Mouse (Mus musculus) erythroblast, adult 5-6 weeks (primary cell): ENCODE data around the gene Hpd. TPM values are rescaled to one million over a fixed set of nuclear protein-coding genes. Genes with fewer than 3 reads are reported as not detected.

Source experiments
- ATAC-seq: replicated peaks from 2 replicates; pipeline ENCODE4 v1.8.0; 2016; ENCODE audit warnings: moderate number of reproducible peaks, mild to moderate bottlenecking, moderate TSS enrichment, inconsistent platforms; ENCODE audit not compliant: poor library complexity, low FRiP score, severe bottlenecking
- total RNA-seq, 2 experiments: library from RNA; stranded (forward) in 1 of 2; stranded (reverse) in 1 of 2; fragments of 150-400 nt in 1 of 2; fragments of 200-764, 138-1000 nt in 1 of 2; gene quantifications; 2 replicates each; pipeline versions ENCODE4 v1.2.3 to v1.2.4; 2015 to 2017; ENCODE audit warnings: low replicate concordance in 2 of 2

Hpd gene
- total RNA-seq, 2 experiments from 2014 or later = not detected

- peak; percentile 34; the same call in 1 of the 2 replicates for ATAC-seq
Measured at GRCm38 (mm10) chr5:123150641-123151040, 31.9 kb downstream of the Hpd start.

DNA sequence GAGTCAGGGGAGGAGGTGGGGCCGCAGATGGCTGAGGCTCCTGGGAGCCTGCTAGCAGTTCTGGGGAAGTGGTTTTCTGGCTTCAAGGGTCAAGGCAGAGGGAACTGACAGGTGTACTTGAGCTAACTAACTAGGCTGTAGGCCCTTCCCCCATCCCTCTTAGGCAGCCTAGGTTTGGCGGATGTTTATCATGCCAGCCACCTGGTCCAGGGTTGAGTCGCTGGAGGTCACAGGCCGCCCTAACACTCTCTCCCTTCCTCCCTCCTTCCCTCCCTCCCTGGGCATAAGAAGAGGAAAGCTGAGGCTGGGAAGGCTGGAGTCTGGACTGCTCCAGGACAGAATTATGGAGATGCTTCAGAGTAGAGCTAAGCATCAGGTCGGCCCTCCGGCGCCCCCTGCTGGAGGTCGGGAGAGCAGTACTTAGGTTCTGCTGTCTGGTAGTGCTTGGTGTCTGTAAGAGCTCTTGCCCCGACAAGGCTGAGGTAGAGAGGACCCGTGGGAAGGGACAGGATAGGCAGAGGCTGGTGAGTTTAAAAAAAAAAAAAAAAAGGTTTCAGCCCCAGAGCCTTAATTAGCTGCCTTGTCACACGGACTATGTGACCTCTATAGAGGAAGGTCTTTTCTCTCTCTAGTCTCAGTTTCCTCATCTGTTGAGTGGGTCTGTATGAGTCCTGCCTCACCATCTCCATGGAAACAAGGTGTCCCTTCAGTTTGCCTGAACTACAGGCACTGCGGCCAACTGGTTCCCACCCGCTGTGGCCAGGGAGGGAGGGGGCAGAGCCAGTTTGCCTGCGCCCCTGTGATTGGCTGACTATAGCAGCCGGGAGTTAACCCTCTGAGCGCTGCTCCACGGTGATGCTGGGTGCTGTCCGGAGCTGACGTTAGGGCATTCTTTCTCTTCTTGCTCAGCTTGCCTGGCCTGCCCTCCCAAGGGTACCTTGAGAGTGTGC is 32.8 kb downstream of the Hpd start:
- ATAC-seq = peak; percentile 83

GRCm38 (mm10) chr5:123148073-123148722 is 34.3 kb downstream of the Hpd start:
- no peak for ATAC-seq

DNA sequence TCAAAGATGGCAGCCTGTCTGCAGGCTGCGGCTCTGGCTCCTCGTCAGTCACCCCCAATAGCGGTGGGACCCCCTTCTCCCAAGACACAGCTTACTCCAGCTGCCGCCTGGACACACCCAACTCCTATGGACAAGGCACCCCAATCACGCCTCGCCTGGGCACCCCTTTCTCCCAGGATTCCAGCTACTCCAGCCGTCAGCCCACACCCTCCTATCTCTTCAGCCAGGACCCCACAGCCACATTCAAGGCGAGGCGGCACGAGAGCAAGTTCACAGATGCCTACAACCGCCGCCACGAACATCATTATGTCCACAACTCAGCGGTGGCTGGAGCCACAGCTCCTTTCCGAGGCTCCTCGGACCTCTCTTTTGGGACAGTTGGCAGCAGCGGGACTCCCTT is 35.0 kb downstream of the Hpd start:
- ATAC-seq = no peak

- no peak for ATAC-seq
Measured at GRCm38 (mm10) chr5:123146357-123146756, 36.2 kb downstream of the Hpd start.

DNA sequence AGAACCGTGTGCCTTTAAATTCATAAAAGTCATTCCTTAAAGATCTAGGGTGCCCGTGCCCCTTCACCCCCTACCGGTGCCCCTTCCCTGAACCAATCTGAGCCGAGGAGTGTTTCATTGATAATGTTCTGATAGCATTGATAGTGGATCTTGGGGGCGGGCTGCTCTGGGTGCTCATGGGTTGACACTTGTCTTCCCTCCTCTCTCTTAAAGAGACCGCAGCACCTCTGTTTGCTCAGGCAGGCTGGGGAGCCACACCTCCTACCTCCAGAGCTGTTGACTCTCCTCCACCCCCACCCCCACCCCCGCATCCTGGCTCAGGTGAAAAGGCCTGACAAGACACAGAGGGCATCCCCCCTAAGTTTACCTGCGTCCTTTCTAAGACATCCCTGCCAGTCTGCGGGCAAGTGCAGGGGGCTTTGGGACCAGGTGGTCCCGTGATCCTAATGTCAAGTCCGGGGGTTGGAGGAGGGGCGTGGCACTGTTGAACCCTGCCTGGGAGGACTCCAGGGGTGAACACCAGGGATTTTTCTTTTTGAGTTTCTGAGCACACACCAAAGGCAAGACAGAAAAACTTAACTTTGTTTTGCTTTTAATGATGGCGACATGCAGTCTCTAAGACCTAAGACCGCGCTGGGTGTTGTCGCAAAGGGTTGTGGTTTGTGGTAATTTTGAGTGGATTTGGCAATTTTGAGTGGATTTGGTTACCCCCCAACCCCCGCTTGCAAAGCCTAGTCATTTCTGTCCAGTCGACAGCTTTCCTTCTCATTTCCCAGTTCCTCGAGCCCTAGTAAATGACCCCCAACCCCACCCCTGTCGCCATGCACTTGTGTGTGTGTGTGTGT is 37.6 kb downstream of the Hpd start:
- no peak for ATAC-seq

GRCm38 (mm10) chr5:123143971-123144745 is 38.4 kb downstream of the Hpd start:
- no peak for ATAC-seq

GRCm38 (mm10) chr5:123143251-123143970 is 39.1 kb downstream of the Hpd start:
- no peak for ATAC-seq

DNA sequence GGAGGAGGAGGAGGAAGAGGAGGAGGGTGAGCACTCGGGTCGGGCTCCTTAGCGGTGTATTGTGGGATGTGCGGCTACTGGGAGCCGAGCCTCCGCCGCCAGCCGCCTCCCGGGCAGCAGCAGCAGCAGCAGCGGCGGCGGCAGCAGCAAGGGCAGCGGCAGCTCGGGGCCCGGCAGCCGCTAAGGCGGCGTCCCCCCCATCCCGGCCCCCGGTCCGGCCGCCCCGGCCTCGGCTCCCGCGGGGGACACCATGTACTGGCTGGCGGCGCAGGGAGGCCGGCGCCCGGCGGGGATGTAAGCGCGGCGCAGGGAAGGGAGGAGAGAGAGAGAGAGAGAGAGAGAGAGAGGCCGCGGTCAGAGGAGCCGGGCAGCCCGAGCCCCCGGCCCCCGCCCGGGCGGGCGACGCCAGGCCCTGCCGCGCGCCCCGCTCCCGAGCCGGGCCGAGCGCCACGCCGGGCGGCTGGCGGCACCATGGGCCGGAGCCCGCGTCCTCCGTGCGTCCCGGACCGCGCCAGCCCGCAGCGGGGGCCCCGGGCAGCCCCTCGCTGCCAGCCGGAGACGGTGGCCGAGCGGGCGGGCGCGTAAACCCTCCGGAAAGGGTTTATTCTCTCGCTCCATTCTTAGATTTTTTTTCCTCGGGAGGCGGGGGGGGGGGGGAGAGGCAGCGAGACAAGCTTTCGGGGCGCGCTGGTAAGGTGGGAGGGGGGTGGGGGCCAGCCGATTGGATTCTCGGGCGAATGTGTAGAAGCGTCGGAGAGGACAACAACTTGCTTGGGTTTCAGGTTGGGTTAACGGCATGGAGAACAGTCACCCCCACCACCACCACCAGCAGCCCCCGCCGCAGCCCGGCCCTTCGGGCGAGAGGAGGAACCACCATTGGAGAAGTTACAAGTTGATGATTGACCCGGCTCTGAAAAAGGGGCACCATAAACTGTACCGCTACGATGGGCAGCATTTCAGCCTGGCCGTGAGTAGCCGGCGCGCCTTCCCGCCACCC is 40.1 kb downstream of the Hpd start, which contains the start of gene Setd1b:
TSS of gene Setd1b (plus strand) at position 33 of the 997 bp plus-strand sequence.
- ATAC-seq = 0 out of 2 replicates have a peak, but pooled peaks have one; percentile 11

DNA sequence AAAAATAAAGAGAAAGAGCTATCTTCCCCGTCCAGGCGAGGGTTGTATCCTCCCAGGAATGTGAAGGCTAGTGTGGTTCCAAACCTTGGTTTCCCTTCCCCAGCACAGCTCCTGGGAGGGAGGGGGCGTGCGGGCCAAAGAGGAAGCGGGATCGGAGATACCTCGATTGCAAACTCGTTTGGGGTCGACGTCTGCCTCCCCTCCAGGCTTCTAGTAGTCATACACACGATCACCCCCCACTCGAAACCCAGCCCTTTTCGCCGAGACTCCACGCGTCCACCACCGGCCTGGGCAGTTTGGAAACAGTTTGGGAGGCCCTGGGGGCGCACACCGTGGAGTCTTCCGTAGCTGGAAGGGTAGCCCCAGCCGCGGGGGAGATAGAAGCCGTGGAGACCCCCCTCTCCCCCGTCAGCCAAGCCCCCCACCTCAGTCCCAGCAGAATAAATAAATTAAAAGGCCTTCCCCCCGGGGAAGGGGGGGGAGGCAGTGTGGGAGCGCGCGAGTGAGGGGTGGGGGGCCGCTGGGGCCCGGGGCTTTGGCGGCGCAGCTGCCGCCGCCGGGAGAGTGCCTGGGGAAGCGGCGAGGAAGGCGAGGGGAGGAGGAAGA is 40.9 kb downstream of the Hpd start:
- ATAC-seq = no peak

DNA sequence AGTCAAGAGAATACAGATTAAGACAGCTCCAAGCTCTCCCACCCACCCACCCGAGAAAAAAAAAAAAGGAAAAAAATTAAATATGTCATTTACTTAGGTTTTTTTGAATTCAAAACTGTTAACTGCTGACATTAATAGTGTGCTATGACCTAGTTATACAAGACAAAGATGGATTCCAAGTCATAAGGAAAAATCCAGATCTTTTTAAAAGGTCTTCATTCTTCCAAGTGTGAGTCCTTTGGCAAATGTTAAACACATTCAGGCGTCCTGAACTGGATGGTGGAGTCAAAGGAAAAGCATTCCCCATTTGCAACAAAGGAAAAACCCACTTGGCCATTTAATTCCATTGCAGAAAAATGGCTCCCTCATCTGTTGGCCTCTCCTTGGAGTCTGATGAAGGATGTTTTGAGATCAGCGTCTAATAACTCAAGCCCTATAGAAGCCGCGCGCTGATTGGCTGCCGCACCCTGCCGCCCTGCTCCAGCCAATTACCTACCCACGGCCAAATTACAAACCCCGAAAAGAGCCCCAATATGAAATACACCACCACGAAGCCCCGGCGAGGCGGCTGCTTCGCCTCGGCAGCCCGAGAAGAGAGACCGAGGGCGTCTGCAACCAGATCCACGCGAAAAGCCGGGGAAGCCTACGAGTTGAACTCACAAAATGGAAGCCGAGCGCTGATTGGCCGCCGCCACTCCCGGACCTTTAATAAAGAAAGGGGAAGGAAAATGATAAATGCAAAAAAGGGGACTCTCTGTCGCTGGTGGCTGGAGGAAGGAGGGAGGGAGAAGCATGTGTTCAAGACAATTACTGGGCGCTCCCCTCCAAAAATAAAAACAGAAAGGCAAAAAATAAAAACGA is 41.6 kb downstream of the Hpd start:
- ATAC-seq = peak; percentile 59

DNA sequence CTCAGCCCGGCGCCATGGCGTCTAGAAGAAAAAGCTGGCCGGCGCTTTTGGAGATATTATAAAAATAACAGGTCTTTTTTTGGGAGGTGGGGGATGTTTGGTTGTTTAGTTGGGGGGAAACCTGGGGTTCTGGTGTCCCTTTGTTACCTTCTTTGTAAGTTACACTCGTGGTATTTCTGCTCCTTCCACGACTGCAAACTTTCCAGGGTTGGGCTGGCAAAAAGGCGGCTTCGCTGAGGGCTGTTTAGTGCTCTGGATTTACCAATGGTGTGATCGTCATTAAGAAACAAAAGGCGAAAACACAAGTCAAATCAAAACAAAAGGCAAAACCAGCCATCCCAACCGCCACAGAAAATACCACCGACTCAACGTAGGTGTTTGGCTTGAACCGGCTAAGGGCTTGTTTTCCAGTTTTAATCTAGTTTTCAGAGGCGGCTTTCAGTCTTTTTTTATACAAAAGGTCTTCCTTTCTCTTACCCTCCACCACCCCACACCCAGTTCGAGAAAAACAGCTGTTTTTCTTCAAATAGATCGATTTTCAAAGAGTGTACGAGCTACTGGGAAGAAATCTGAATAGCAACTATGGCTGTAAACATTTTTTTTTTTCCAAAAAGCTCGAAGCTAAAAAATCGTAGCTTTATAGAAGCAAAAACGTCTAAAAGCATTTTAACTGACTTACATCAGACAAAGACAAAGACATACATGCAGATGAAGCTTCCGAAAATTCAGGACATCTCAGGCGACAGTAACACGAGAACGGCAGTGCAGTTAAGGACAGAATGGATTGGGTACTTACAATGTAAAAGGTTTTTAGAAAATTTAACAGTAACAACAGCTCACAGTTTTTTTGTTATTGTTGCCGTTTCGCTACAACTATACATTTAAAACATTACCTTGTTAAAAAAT is 42.6 kb downstream of the Hpd start:
- ATAC-seq = no peak

GRCm38 (mm10) chr5:123138953-123139721 is 43.4 kb downstream of the Hpd start:
- peak; percentile 44 for ATAC-seq

GRCm38 (mm10) chr5:123138230-123138911 is 44.2 kb downstream of the Hpd start:
- no peak for ATAC-seq
